Mouse (Mus musculus): ENCODE measurements around the gene Herpud1. TPM values are rescaled to one million over a fixed set of nuclear protein-coding genes. Genes with fewer than 3 reads are reported as not detected.

Herpud1 gene
- total and polyA plus RNA-seq, 3 experiments: 124 to 257 (median 206) TPM

DNA sequence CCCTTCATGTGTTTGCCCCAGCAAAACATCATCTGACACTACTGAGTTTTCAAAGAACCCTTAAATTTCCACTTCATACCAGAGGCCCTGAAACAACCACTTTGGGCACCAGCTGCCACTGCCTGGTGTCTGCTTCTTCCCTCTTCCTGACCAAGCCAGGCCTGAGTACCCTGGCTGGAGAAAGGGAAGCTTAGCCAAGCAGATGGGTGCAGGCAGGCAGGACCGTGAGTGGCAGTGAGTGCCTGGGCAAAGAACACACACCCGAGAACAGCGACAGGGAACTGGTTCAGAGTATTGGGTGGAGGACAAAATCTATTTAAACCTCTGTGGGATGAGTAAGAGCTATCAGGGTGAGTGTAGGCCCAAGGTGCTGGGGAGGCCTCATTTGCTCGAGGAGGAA is 42.2 kb downstream of the Herpud1 start:
- DNase-seq (ENCODE audit: extremely low read depth): no peak
- dilution Hi-C loops (cut with MboI; ENCODE audit: extremely low pct_ligation_motif_present, extremely low pct_unique_long_range_greater_than_20kb, low sequenced_read_pairs) (no loop called here), in situ Hi-C loops (cut with MboI; ENCODE audit: low pct_ligation_motif_present, low pct_unique_long_range_greater_than_20kb, low sequenced_read_pairs) (no loop called here)
- H3K9ac ChIP-seq (ENCODE audit: insufficient read depth, low read depth): no peak overlapping the region
- peaks cover 0 to 4% of the 10 kb centered on the region in 2 experiments for H3K36me3 ChIP-seq (replicated peaks in 1 of 2; ENCODE audit: control insufficient read depth in 1 of 2, insufficient read depth in 1 of 2, low read length in 1 of 2)
- H3K27ac ChIP-seq (ENCODE audit: insufficient read depth, low read depth): no peak overlapping the region
- H3K27me3 ChIP-seq (replicated peaks): no peaks in the 10 kb centered on the region
- no peak overlapping the region for H3K4me2 ChIP-seq (ENCODE audit: insufficient read depth, low read depth, poor library complexity, severe bottlenecking)
- no peaks in the 10 kb centered on the region for H3K9me3 ChIP-seq (replicated peaks; ENCODE audit: low read length)
- TF ChIP-seq JUND (conservative IDR thresholded peaks at IDR 0.05; ENCODE audit: low read depth, low read length): no peak
- no peak for TF ChIP-seq POLR2AphosphoS2 (IDR thresholded peaks at IDR 0.05; ENCODE audit: low read depth, low read length)
- TF ChIP-seq SIN3A (IDR thresholded peaks at IDR 0.05; ENCODE audit: low read length): no peak
- no peak for TF ChIP-seq USF1 (IDR thresholded peaks at IDR 0.05; ENCODE audit: low read depth, low read length)
- TF ChIP-seq MYC (IDR thresholded peaks at IDR 0.05; ENCODE audit: low read depth, low read length): no peak
- no peak for TF ChIP-seq RCOR1 (conservative IDR thresholded peaks at IDR 0.05; ENCODE audit: low read depth, low read length)
- no peak for TF ChIP-seq SMC3 (IDR thresholded peaks at IDR 0.05; ENCODE audit: low read depth, low read length)
- TF ChIP-seq ZNF384 (IDR thresholded peaks at IDR 0.05; ENCODE audit: low read depth, low read length): no peak
- no peak for TF ChIP-seq NELFE (IDR thresholded peaks at IDR 0.05; ENCODE audit: low read depth, low read length)
- TF ChIP-seq MEF2A (IDR thresholded peaks at IDR 0.05; ENCODE audit: borderline replicate concordance, low read depth, low read length): no peak
- TF ChIP-seq ZMIZ1 (IDR thresholded peaks at IDR 0.05; ENCODE audit: low read depth, low read length): no peak
- no peak for TF ChIP-seq RAD21 (IDR thresholded peaks at IDR 0.05; ENCODE audit: low read depth, low read length)
- TF ChIP-seq MXI1 (IDR thresholded peaks at IDR 0.05; ENCODE audit: low read depth, low read length): no peak
- TF ChIP-seq GABPA (IDR thresholded peaks at IDR 0.05; ENCODE audit: insufficient replicate concordance, low read depth, low read length): no peak
- TF ChIP-seq USF2 (conservative IDR thresholded peaks at IDR 0.05; ENCODE audit: low read depth, low read length): no peak
- no peak for TF ChIP-seq TCF12 (IDR thresholded peaks at IDR 0.05; ENCODE audit: low read depth, low read length)
- TF ChIP-seq TBP (conservative IDR thresholded peaks at IDR 0.05; ENCODE audit: low read depth, low read length): no peak
- TF ChIP-seq HCFC1 (IDR thresholded peaks at IDR 0.05; ENCODE audit: low read depth, low read length): no peak
- H3K4me1 ChIP-seq (ENCODE audit: control insufficient read depth in 1 of 2, insufficient read depth in 2 of 2): peaks cover 14 to 64% of the 10 kb centered on the region in 2 experiments
- no peaks in the 10 kb centered on the region for H3K79me2 ChIP-seq (replicated peaks; ENCODE audit: control insufficient read depth, extremely low read depth, insufficient read depth, poor library complexity, severe bottlenecking)
- no peak overlapping the region for H3K4me3 ChIP-seq (replicated peaks in 1 of 3; ENCODE audit: low read depth in 2 of 3, low read length in 2 of 3, poor library complexity in 1 of 3)

DNA sequence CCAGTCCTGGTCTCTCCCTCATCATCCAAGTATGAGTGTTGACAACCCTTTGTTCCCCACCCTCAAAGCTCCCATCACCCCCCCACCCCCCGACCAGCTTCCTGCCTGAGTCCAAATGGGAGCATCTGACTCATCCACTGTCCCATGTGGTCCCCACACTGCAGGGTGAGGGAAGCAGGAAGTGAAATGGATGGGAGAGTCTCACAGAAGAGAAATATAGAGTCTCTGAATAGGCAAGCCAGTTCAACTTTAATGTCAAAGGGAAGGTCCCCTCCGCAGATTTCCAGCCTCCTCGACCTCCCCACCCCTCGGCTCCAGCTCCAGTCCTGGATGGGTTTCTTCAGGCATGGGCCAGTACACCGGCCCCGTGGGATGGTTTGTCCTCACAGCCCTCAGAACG is 43.1 kb downstream of the Herpud1 start:
- Histone ChIP-seq H3K9ac (ENCODE audit: insufficient read depth, low read depth) (no peak overlapping the region), H3K36me3 (replicated peaks in 1 of 2; ENCODE audit: control insufficient read depth in 1 of 2, insufficient read depth in 1 of 2, low read length in 1 of 2) (peaks cover 0 to 4% of the 10 kb centered on the region in 2 experiments), H3K79me2 (replicated peaks; ENCODE audit: control insufficient read depth, extremely low read depth, insufficient read depth, poor library complexity, severe bottlenecking) (no peaks in the 10 kb centered on the region), H3K27me3 (replicated peaks) (no peaks in the 10 kb centered on the region), H3K27ac (ENCODE audit: insufficient read depth, low read depth) (no peak overlapping the region), H3K4me2 (ENCODE audit: insufficient read depth, low read depth, poor library complexity, severe bottlenecking) (no peak overlapping the region), H3K9me3 (replicated peaks; ENCODE audit: low read length) (no peaks in the 10 kb centered on the region), H3K4me1 (ENCODE audit: control insufficient read depth in 1 of 2, insufficient read depth in 2 of 2) (peaks cover 16 to 69% of the 10 kb centered on the region in 2 experiments), H3K4me3 (replicated peaks in 1 of 3; ENCODE audit: low read depth in 2 of 3, low read length in 2 of 3, poor library complexity in 1 of 3) (no peak overlapping the region)
- no peak for DNase-seq (ENCODE audit: extremely low read depth)
- TF ChIP-seq GABPA (IDR thresholded peaks at IDR 0.05; ENCODE audit: insufficient replicate concordance, low read depth, low read length) (no peak), USF2 (conservative IDR thresholded peaks at IDR 0.05; ENCODE audit: low read depth, low read length) (no peak), JUN (IDR thresholded peaks at IDR 0.05; ENCODE audit: insufficient read depth, low read depth, low read length) (no peak), UBTF (IDR thresholded peaks at IDR 0.05; ENCODE audit: low read depth, low read length) (no peak), EP300 (IDR thresholded peaks at IDR 0.05; ENCODE audit: low read length) (no peak), ZC3H11A (IDR thresholded peaks at IDR 0.05; ENCODE audit: low read depth, low read length) (no peak), MAX (IDR thresholded peaks at IDR 0.05; ENCODE audit: low read length) (no peak), CHD1 (IDR thresholded peaks at IDR 0.05; ENCODE audit: low read depth, low read length) (no peak), TBP (conservative IDR thresholded peaks at IDR 0.05; ENCODE audit: low read depth, low read length) (no peak), ELF1 (IDR thresholded peaks at IDR 0.05; ENCODE audit: low read depth, low read length) (no peak), ZNF384 (IDR thresholded peaks at IDR 0.05; ENCODE audit: low read depth, low read length) (no peak), USF1 (IDR thresholded peaks at IDR 0.05; ENCODE audit: low read depth, low read length) (no peak), SIN3A (IDR thresholded peaks at IDR 0.05; ENCODE audit: low read length) (no peak), IRF4 (IDR thresholded peaks at IDR 0.05; ENCODE audit: low read depth, low read length) (no peak), JUND (conservative IDR thresholded peaks at IDR 0.05; ENCODE audit: low read depth, low read length) (no peak), PAX5 (IDR thresholded peaks at IDR 0.05; ENCODE audit: low read length) (no peak), CHD2 (IDR thresholded peaks at IDR 0.05; ENCODE audit: low read length) (no peak), SMC3 (IDR thresholded peaks at IDR 0.05; ENCODE audit: low read depth, low read length) (no peak), NRF1 (IDR thresholded peaks at IDR 0.05; ENCODE audit: low read depth, low read length) (no peak)
- dilution Hi-C loops (cut with MboI; ENCODE audit: extremely low pct_ligation_motif_present, extremely low pct_unique_long_range_greater_than_20kb, low sequenced_read_pairs) (no loop called here), in situ Hi-C loops (cut with MboI; ENCODE audit: low pct_ligation_motif_present, low pct_unique_long_range_greater_than_20kb, low sequenced_read_pairs) (no loop called here)
